26 mouse cellular contexts compared by ENCODE assay signal in genomic region chr15:79858979-79859378, GRCm38 (mm10). TPM values are rescaled to one million over a fixed set of nuclear protein-coding genes. Genes with fewer than 3 reads are reported as not detected.
DNase-seq lines count a peak whose midpoint lies in the region; ATAC-seq lines count a peak whose summit lies in the region.
"Had no signal": no experiment of that assay in that cellular context is flagged by ENCODE, and none has a peak within 500 bp of the region (broad histone marks: within the 10 kb centered on the region; RNA-seq: fewer than 3 reads in every experiment).

No protein-coding gene starts in this region.

- 0 out of 2 replicates have a peak overlapping the region, but pooled peaks have one; percentile 7 for H3K27ac ChIP-seq in heart, embryonic 16.5 days (ENCODE audit: low read length)
- H3K27ac ChIP-seq: embryonic facial prominence, embryonic 13.5 days; embryonic facial prominence, embryonic 15.5 days; forebrain, embryonic 10.5 days; forebrain, embryonic 12.5 days had no signal

- WGBS in heart, embryonic 16.5 days: 45% methylated on average over 5 of the region's 5 CpGs

- H3K9me3 ChIP-seq in heart, embryonic 16.5 days (replicated peaks; ENCODE audit: control insufficient read depth, low read length): no peaks in the 10 kb centered on the region
- H3K9me3 ChIP-seq: embryonic facial prominence, embryonic 13.5 days; embryonic facial prominence, embryonic 15.5 days; forebrain, embryonic 10.5 days; forebrain, embryonic 12.5 days had no signal

- no peak for DNase-seq in heart, postnatal 14 days
- DNase-seq in retina, postnatal 1 day: peak; percentile 62
- no peak for DNase-seq in retina, embryonic 14.5 days (ENCODE audit: low spot score)
- no peak for DNase-seq in adrenal gland, postnatal 36 days
- DNase-seq: adrenal gland, adult 8-10 months; adrenal gland, postnatal 14 days; cerebellum, adult 11 months; cerebellum, adult 18-20 months; cerebellum, adult 8-10 months; cerebellum, adult 9-11 months; cerebellum, postnatal 14 days; cerebellum, postnatal 36 days; embryo, embryonic 11 days had no signal

- H3K27me3 ChIP-seq in heart, embryonic 16.5 days (ENCODE audit: control insufficient read depth, insufficient read depth, low read length): no peaks in the 10 kb centered on the region
- H3K27me3 ChIP-seq: embryonic facial prominence, embryonic 13.5 days; embryonic facial prominence, embryonic 15.5 days; forebrain, embryonic 12.5 days had no signal

- no peak overlapping the region for H3K4me2 ChIP-seq in heart, embryonic 16.5 days (ENCODE audit: low read depth, low read length)
- H3K4me2 ChIP-seq: embryonic facial prominence, embryonic 13.5 days; embryonic facial prominence, embryonic 15.5 days; forebrain, embryonic 12.5 days had no signal

- no peak; the same call in 1 of the 2 replicates for ATAC-seq in heart, embryonic 16.5 days (replicated peaks; ENCODE audit: extremely low read depth, insufficient read depth, low FRiP score)
- ATAC-seq: activated CD4-positive, CD25-positive, alpha-beta regulatory T cell, adult 4 months; forebrain, embryonic 14.5 days; forebrain, embryonic 16.5 days; Patski had no signal

- intact Hi-C loops in heart, postnatal 14 days (cut with DNase I): no loop called here

- no peaks in the 10 kb centered on the region for H3K36me3 ChIP-seq in heart, embryonic 16.5 days (ENCODE audit: control insufficient read depth, insufficient read depth)
- H3K36me3 ChIP-seq: embryonic facial prominence, embryonic 13.5 days; embryonic facial prominence, embryonic 15.5 days; forebrain, embryonic 10.5 days; forebrain, embryonic 12.5 days had no signal

- H3K9ac ChIP-seq in heart, embryonic 16.5 days (ENCODE audit: low read length): no peak overlapping the region
- H3K9ac ChIP-seq: embryonic facial prominence, embryonic 13.5 days; embryonic facial prominence, embryonic 15.5 days; forebrain, embryonic 12.5 days had no signal

- peaks cover 4% of the 10 kb centered on the region for H3K4me1 ChIP-seq in heart, embryonic 16.5 days (ENCODE audit: control insufficient read depth, insufficient read depth, low read length)
- H3K4me1 ChIP-seq: embryonic facial prominence, embryonic 13.5 days; embryonic facial prominence, embryonic 15.5 days; forebrain, embryonic 10.5 days; forebrain, embryonic 12.5 days had no signal

- H3K4me3 ChIP-seq in heart, embryonic 16.5 days (ENCODE audit: low read length): no peak overlapping the region
- H3K4me3 ChIP-seq: embryonic facial prominence, embryonic 13.5 days; embryonic facial prominence, embryonic 15.5 days; erythroblast, embryonic 14.5 days; forebrain, embryonic 10.5 days; forebrain, embryonic 12.5 days had no signal

RNA-seq across cellular contexts. Expression of gene Cbx6, which starts 24.5 kb away (rescaled TPM):
- polyA plus RNA-seq in heart, embryonic 16.5 days (2015; fragmentation: Nextera tagmentation; extraction: Ambion mirVana): 57.0 and 59.0 TPM in 2 replicates
- 10 to 100 TPM; 35.4 to 36.8 TPM for total RNA-seq in heart, postnatal 14 days (2021)
- total RNA-seq in adrenal gland, postnatal 36 days (2021): 10 to 100 TPM; 55.8 to 57.4 TPM

RNA-seq across cellular contexts. Expression of gene Npcd, which starts 24.9 kb away (rescaled TPM):
- polyA plus RNA-seq in heart, embryonic 16.5 days (2015; fragmentation: Nextera tagmentation; extraction: Ambion mirVana): not detected in 2 replicates
- total RNA-seq in heart, postnatal 14 days (2021): under 1 TPM in 1 of 2 experiments, not detected in 1; 0.31 TPM
- 1 to 10 TPM; 1.1 to 2.2 TPM for total RNA-seq in adrenal gland, postnatal 36 days (2021)
- total RNA-seq: common myeloid progenitor, adult 5-6 weeks; MEL had no signal
- polyA plus RNA-seq: activated CD4-positive, CD25-positive, alpha-beta regulatory T cell, adult 4 months; C2C12; erythroblast, embryonic 14.5 days; forebrain, embryonic 10.5 days; forebrain, embryonic 14.5 days; forebrain, embryonic 16.5 days had no signal

RNA-seq across cellular contexts. Expression of gene Apobec3, which starts 32.5 kb away (rescaled TPM):
- 25.1 and 40.7 TPM in 2 replicates for polyA plus RNA-seq in heart, embryonic 16.5 days (2015; fragmentation: Nextera tagmentation; extraction: Ambion mirVana)
- 10 to 100 TPM; 13.0 to 14.4 TPM for total RNA-seq in heart, postnatal 14 days (2021)
- total RNA-seq in adrenal gland, postnatal 36 days (2021): 10 to 100 TPM; 14.5 to 15.7 TPM

RNA-seq across cellular contexts. Expression of gene Nptxr, which starts 54.4 kb away (rescaled TPM):
- 2.2 and 2.8 TPM in 2 replicates for polyA plus RNA-seq in heart, embryonic 16.5 days (2015; fragmentation: Nextera tagmentation; extraction: Ambion mirVana)
- 1 to 10 TPM; 2.1 to 2.6 TPM for total RNA-seq in heart, postnatal 14 days (2021)
- total RNA-seq in adrenal gland, postnatal 36 days (2021): 1 to 10 TPM; 6.0 to 6.7 TPM
- polyA plus RNA-seq: erythroblast, embryonic 14.5 days had no signal
